Mouse (Mus musculus) small intestine, adult 2 months (tissue): ENCODE results near the gene Ing4. TPM values are rescaled to one million over a fixed set of nuclear protein-coding genes. Genes with fewer than 3 reads are reported as not detected.

ENCODE experiments used
- H3K27ac ChIP-seq: fragments of 200-500 bp; 2 replicates; pipeline ENCODE4 v1.5.1; 2012; ENCODE audit warnings: low read depth, low read length, control low read depth, inconsistent platforms; ENCODE audit not compliant: insufficient read depth
- H3K27me3 ChIP-seq: fragments of 200-500 bp; 2 replicates; pipeline ENCODE4 v1.6.1; 2012; ENCODE audit warnings: mild to moderate bottlenecking, moderate library complexity, low read length, inconsistent platforms; ENCODE audit not compliant: control insufficient read depth, insufficient read depth
- H3K36me3 ChIP-seq: fragments of 200-500 bp; 2 replicates; pipeline ENCODE4 v1.6.1; 2012; ENCODE audit warnings: mild to moderate bottlenecking, low read length, control low read depth, inconsistent platforms; ENCODE audit not compliant: control insufficient read depth, insufficient read depth
- H3K4me1 ChIP-seq: fragments of 200-500 bp; 2 replicates; pipeline ENCODE4 v1.6.1; 2012; ENCODE audit warnings: low read length, inconsistent platforms, mixed read lengths; ENCODE audit not compliant: control insufficient read depth, insufficient read depth, insufficient read length
- H3K4me3 ChIP-seq: fragments of 200-500 bp; 2 replicates; pipeline ENCODE4 v1.5.1; 2012; ENCODE audit warnings: low read depth, mild to moderate bottlenecking, control low read depth, inconsistent platforms, low read length, moderate library complexity
- CTCF ChIP-seq: fragments of 200-500 bp; IDR thresholded peaks from 2 replicates; pipeline ENCODE4 v1.5.1; 2012; ENCODE audit warnings: low read depth, mild to moderate bottlenecking, control low read depth, inconsistent platforms, low read length, moderate library complexity, mixed read lengths; ENCODE audit not compliant: insufficient replicate concordance, insufficient read length; ENCODE audit errors: extremely low read depth
- POLR2A ChIP-seq: fragments of 200-500 bp; IDR thresholded peaks from 2 replicates; pipeline ENCODE4 v1.6.1; 2012; ENCODE audit warnings: low read depth, mild to moderate bottlenecking, control low read depth, inconsistent platforms, low read length, moderate library complexity
- WGBS: fragments of 180-500 bp; shearing (Covaris S2); methylation state at CpG from one replicate; pipeline ENCODE4 v1.1.7; 2018; 5-methylcytosine and 5-hydroxymethylcytosine counted together
- polyA plus RNA-seq: library from polyadenylated mRNA; depleted of rRNA; stranded (reverse); fragments of >200 nt; gene quantifications from 2 replicates; pipeline ENCODE4 v1.2.3, GENCODE M21; 2012

Ing4 gene
- polyA plus RNA-seq, 1 experiment = 32.7 TPM

DNA sequence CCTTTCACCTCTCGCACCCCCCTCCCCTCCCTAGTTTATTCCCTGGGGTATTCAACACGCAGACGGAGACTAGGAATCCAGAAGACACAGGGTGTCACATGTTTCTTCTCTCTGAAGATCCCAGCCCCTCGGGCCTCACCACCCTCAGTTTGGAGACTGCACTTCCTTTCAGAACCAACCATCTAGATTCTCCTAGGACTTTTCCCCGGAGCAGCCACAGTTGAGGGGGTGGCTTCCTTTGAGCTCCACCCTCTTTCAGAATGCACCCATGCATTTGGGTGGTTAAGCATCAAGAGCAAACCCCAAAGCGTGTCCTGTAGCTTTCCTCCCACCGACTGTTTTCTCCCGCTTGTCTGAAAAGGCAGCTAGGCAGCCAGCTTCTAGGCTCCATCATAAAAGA, 41.5 kb upstream of the Ing4 start:
- no peak for TF ChIP-seq POLR2A
- TF ChIP-seq CTCF = no peak
- Histone ChIP-seq H3K36me3 (no peaks in the 10 kb centered on the region), H3K27ac (no peak overlapping the region), H3K4me1 (peaks cover 14% of the 10 kb centered on the region), H3K4me3 (no peak overlapping the region), H3K27me3 (peaks cover 45% of the 10 kb centered on the region)
- 14% methylated on average over 8 of the region's 8 CpGs for whole genome bisulfite sequencing

DNA sequence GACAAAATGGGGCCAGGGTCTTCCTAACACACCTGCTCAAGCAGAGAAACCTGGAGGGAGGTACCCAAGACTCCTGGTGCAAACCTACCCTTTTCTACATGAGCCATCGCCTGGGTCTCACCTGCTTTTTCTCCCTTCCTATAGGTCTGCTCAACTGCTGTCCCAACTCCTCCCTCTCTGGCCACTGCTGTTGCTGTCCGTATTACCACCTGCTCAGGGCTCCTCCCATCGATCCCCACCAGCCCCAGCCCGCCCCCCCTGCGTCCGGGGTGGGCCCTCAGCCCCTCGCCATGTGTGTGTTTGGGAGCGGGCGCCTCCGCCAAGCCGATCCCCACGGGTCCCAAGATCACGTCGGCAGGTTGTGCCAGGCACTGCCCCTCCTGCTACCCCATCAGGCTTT, 40.5 kb upstream of the Ing4 start:
- no peak overlapping the region for H3K27ac ChIP-seq
- H3K4me1 ChIP-seq = peaks cover 9% of the 10 kb centered on the region
- TF ChIP-seq CTCF (no peak), POLR2A (no peak)
- H3K4me3 ChIP-seq = no peak overlapping the region
- no peaks in the 10 kb centered on the region for H3K36me3 ChIP-seq
- peaks cover 41% of the 10 kb centered on the region for H3K27me3 ChIP-seq
- WGBS = 38% methylated on average over 14 of the region's 14 CpGs

DNA sequence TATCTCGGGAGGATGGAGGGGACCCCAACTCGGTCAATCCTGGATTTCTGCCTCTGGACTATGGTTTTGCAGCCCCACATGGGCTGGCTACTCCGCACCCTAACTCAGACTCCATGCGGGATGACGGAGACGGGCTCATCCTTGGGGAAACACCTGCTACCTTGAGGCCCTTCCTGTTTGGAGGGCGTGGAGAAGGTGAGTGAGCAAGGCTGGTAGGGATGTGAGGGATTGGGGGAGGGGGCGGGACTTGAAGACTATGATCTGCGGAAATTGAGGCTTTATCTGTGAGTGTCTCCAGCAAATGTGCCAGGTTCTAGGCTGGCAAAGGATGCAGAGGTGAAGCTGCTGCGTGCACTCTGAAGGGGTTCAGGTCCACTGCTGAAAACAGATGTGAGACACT, 40.0 kb upstream of the Ing4 start:
- no peak for TF ChIP-seq CTCF
- TF ChIP-seq POLR2A = no peak
- H3K27me3 ChIP-seq = peaks cover 37% of the 10 kb centered on the region
- 31% methylated on average over 10 of the region's 10 CpGs for WGBS
- H3K4me3 ChIP-seq = no peak overlapping the region
- peaks cover 9% of the 10 kb centered on the region for H3K4me1 ChIP-seq
- no peak overlapping the region for H3K27ac ChIP-seq
- H3K36me3 ChIP-seq = no peaks in the 10 kb centered on the region

DNA sequence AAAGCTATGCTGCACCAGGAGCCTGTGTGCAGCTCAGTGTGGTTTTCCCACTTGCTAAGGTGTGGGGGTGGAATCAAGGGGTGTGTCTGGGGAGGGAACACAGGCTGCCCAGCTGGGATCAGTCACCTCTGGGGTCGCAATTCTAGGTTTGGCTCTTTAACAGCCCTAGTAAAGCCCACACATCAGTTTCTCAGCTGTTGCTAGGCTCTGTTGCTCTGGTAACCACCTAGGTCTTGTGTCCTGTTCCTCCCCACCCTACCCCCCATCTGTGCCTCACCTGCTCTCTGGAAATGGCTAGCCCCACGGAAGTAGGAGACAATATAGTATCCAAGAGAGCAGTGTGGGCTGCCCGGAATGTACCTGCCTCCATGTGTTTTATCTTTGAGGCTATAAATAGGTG, 35.9 kb upstream of the Ing4 start:
- 10% methylated on average over 3 of the region's 3 CpGs for WGBS
- H3K36me3 ChIP-seq = no peaks in the 10 kb centered on the region
- no peak overlapping the region for H3K4me3 ChIP-seq
- H3K27me3 ChIP-seq = peaks cover 15% of the 10 kb centered on the region
- peaks cover 2% of the 10 kb centered on the region; the same call in 1 of the 2 replicates for H3K4me1 ChIP-seq
- H3K27ac ChIP-seq = no peak overlapping the region
- TF ChIP-seq POLR2A (no peak), CTCF (no peak)

GRCm38 (mm10) chr6:125005086-125005485, 34.5 kb upstream of the Ing4 start:
- Histone ChIP-seq H3K4me1 (peaks cover 2% of the 10 kb centered on the region; the same call in 1 of the 2 replicates), H3K27ac (no peak overlapping the region), H3K27me3 (peaks cover 6% of the 10 kb centered on the region; the same call in 1 of the 2 replicates), H3K36me3 (no peaks in the 10 kb centered on the region), H3K4me3 (no peak overlapping the region)
- TF ChIP-seq CTCF (no peak), POLR2A (no peak)
- WGBS = 62% methylated on average over 3 of the region's 3 CpGs

DNA sequence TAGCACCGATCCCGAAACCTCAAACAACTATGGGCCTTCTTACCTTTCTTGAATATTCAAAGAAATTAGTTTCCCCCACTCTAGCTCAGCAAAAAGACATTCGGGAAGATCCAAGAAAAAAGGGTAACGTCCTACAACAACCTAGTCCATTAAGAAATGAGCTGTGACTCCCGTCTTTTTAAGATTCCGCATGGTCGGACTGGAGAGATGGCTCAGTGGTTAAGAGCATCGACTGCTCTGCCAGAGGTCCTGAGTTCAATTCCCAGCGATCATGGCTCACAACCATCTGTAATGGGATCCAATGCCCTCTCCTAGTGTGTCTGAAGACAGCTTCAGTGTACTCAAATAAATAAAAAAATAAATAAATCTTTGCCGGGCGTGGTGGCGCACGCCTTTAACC, 31.5 kb upstream of the Ing4 start:
- H3K36me3 ChIP-seq = peaks cover 15% of the 10 kb centered on the region
- WGBS = 36% methylated on average over 13 of the region's 13 CpGs
- H3K4me3 ChIP-seq = peak overlapping the region; percentile 64
- TF ChIP-seq CTCF = no peak
- TF ChIP-seq POLR2A = no peak
- H3K27me3 ChIP-seq = no peaks in the 10 kb centered on the region
- peak overlapping the region; percentile 67; the same call in 1 of the 2 replicates for H3K27ac ChIP-seq
- peaks cover 2% of the 10 kb centered on the region; the same call in 1 of the 2 replicates for H3K4me1 ChIP-seq

GRCm38 (mm10) chr6:125008586-125009128, 30.9 kb upstream of the Ing4 start:
- under 1% methylated on average over 34 of the region's 34 CpGs for WGBS
- no peak for TF ChIP-seq POLR2A
- TF ChIP-seq CTCF = no peak
- Histone ChIP-seq H3K4me1 (peaks cover 2% of the 10 kb centered on the region; the same call in 1 of the 2 replicates), H3K27ac (peak overlapping the region; percentile 67), H3K4me3 (peak overlapping the region; percentile 94), H3K27me3 (no peaks in the 10 kb centered on the region), H3K36me3 (peaks cover 17% of the 10 kb centered on the region)

DNA sequence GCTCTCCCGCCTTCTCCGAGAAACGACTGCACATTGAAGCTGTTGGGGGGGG, 30.6 kb upstream of the Ing4 start, which contains the start of gene Zfp384:
Zfp384 (plus strand) TSS at position 17 of the 52 bp plus-strand sequence.
- Histone ChIP-seq H3K27me3 (no peaks in the 10 kb centered on the region), H3K4me3 (peak within 1 kb of the TSS; percentile 94), H3K4me1 (peaks cover 2% of the 10 kb centered on the region; the same call in 1 of the 2 replicates), H3K36me3 (peaks cover 20% of the 10 kb centered on the region), H3K27ac (peak within 1 kb of the TSS; percentile 94)
- 0% methylated on average over 3 of the region's 3 CpGs for WGBS
- no peak for TF ChIP-seq POLR2A
- no peak for TF ChIP-seq CTCF
